Mouse (Mus musculus): ENCODE results near the gene Me1. TPM values are rescaled to one million over a fixed set of nuclear protein-coding genes. Genes with fewer than 3 reads are reported as not detected.

Me1 gene
- total and polyA plus RNA-seq, 2 experiments from 2014 or later = 37.5 to 76.5 TPM

DNA sequence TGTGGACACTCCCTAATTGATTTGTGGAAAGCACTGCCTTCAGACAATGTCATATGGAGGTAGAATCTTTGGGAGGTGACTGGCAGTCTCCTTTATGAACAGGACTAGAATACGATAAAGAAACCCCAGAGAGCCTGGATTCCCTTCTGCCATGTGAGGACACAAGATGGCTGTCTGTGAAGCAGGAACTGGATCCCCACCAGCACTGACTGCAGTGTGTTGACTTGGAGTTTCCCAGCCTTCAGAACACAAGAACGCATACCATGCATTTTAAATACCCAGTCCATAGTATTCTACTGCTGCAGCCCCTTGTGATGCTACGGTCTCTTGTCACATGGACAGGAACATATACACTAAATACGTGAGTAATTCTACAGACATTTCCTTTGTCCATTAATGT, 13.5 kb downstream of the Me1 start:
- Histone ChIP-seq H3K9ac (replicated peaks; ENCODE audit: low read length) (no peak overlapping the region), H3K4me2 (ENCODE audit: low read depth, low read length) (no peak overlapping the region), H3K4me3 (ENCODE audit: low read length) (no peak overlapping the region), H3K4me1 (ENCODE audit: insufficient read depth, low read length) (no peaks in the 10 kb centered on the region; the same call in 1 of the 2 replicates), H3K27me3 (ENCODE audit: insufficient read depth, low read length) (no peaks in the 10 kb centered on the region), H3K27ac (no peak overlapping the region), H3K9me3 (ENCODE audit: low read length) (no peaks in the 10 kb centered on the region), H3K36me3 (ENCODE audit: insufficient read depth, low read length) (no peaks in the 10 kb centered on the region)
- 83% methylated on average over 4 of the region's 4 CpGs for WGBS
- DNase-seq (ENCODE audit: low spot score) = no peak
- no peak for ATAC-seq
- TF ChIP-seq CTCF (IDR thresholded peaks at IDR 0.05; ENCODE audit: low read depth) = no peak

DNA sequence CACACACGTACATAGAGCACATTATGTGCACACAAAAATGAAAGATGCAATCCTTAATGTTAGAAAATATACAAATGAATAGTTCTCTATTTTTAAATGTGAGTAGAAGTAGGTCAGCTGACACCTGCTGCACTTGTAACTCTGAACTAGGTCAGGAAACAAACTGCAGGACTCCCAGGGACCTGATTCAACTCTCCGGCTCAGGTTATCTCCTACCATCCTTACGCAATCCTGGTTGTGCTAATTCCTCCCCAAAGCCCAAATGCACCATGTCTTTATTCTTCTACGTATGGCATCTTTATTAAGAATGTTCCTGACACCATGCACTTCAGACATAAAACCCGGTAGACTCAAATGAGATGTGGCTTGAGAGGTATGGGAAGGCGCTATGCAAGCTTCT, 15.3 kb downstream of the Me1 start:
- WGBS = 92% methylated on average over 6 of the region's 6 CpGs
- no peak for TF ChIP-seq CTCF (IDR thresholded peaks at IDR 0.05; ENCODE audit: low read depth)
- no peak for ATAC-seq

DNA sequence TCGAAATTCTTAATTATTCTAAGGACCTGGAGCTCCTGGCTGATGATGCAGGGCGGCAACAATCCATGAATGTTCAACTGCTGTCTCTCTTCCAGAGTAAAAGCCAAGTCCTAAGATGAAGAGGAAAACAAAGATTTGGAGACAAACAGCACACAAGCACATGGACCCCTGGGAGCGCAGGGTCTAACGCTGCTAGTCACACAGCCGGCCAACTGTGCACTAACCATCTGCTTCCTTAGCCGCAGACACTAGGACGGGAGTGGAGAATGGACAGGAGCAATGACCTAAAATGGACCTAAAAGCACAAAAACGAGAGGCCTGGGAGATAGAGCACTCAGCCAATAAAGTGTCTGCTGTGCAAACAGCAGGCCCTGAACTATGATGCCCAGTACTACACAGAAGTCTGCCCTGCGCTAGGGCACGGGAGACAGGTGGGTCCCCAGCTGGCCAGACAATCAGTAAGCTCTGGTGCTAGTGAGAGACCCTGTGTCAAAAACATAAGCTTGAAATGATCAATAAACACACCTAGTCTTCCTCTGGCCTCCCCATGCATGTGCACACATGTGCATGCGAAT, 15.8 kb downstream of the Me1 start:
- no peaks in the 10 kb centered on the region; the same call in 1 of the 2 replicates for H3K4me1 ChIP-seq (ENCODE audit: insufficient read depth, low read length)
- no peak overlapping the region for H3K9ac ChIP-seq (replicated peaks; ENCODE audit: low read length)
- no peak overlapping the region for H3K4me2 ChIP-seq (ENCODE audit: low read depth, low read length)
- 68% methylated on average over 11 of the region's 11 CpGs for WGBS
- no peak for DNase-seq (ENCODE audit: low spot score)
- H3K36me3 ChIP-seq (ENCODE audit: insufficient read depth, low read length) = no peaks in the 10 kb centered on the region
- H3K27me3 ChIP-seq (ENCODE audit: insufficient read depth, low read length) = no peaks in the 10 kb centered on the region
- ATAC-seq = peak; percentile 45
- no peak overlapping the region for H3K27ac ChIP-seq
- no peak overlapping the region for H3K4me3 ChIP-seq (ENCODE audit: low read length)
- H3K9me3 ChIP-seq (ENCODE audit: low read length) = no peaks in the 10 kb centered on the region
- TF ChIP-seq CTCF (IDR thresholded peaks at IDR 0.05; ENCODE audit: low read depth) = no peak

More for the DNA sequence above, 15.3 kb downstream of the Me1 start:
- DNase-seq (ENCODE audit: low spot score) = no peak
- H3K36me3 ChIP-seq (ENCODE audit: insufficient read depth, low read length) = no peaks in the 10 kb centered on the region
- H3K27me3 ChIP-seq (ENCODE audit: insufficient read depth, low read length) = no peaks in the 10 kb centered on the region
- no peaks in the 10 kb centered on the region; the same call in 1 of the 2 replicates for H3K4me1 ChIP-seq (ENCODE audit: insufficient read depth, low read length)
- no peak overlapping the region for H3K4me3 ChIP-seq (ENCODE audit: low read length)
- H3K9ac ChIP-seq (replicated peaks; ENCODE audit: low read length) = no peak overlapping the region
- no peaks in the 10 kb centered on the region for H3K9me3 ChIP-seq (ENCODE audit: low read length)
- H3K27ac ChIP-seq = no peak overlapping the region
- no peak overlapping the region for H3K4me2 ChIP-seq (ENCODE audit: low read depth, low read length)

DNA sequence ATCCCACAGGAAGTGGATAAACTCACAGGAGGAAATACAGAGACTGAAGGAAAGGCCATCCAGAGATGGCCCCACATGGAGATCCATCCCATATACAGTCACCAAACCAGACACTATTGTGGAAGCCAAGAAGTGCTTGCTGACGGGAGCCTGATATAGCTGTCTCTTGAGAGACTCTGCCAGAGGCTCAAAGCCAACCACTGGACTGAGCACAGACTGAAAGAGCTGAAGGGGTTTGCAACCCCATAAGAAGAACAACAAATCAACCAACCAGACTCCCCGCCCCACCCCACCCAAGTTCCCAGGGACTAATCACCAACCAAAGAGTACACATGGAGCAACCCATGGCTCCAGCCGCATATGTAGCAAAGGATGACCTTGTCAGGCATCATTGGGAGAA, 19.5 kb downstream of the Me1 start:
- WGBS = 94% methylated on average over 3 of the region's 3 CpGs
- Histone ChIP-seq H3K4me1 (ENCODE audit: insufficient read depth, low read length) (no peaks in the 10 kb centered on the region), H3K4me3 (ENCODE audit: low read length) (no peak overlapping the region), H3K27me3 (ENCODE audit: insufficient read depth, low read length) (no peaks in the 10 kb centered on the region), H3K36me3 (ENCODE audit: insufficient read depth, low read length) (no peaks in the 10 kb centered on the region), H3K4me2 (ENCODE audit: low read depth, low read length) (no peak overlapping the region), H3K27ac (no peak overlapping the region), H3K9ac (replicated peaks; ENCODE audit: low read length) (no peak overlapping the region), H3K9me3 (ENCODE audit: low read length) (no peaks in the 10 kb centered on the region)
- ATAC-seq = no peak
- no peak for DNase-seq (ENCODE audit: low spot score)
- TF ChIP-seq CTCF (IDR thresholded peaks at IDR 0.05; ENCODE audit: low read depth) = no peak

DNA sequence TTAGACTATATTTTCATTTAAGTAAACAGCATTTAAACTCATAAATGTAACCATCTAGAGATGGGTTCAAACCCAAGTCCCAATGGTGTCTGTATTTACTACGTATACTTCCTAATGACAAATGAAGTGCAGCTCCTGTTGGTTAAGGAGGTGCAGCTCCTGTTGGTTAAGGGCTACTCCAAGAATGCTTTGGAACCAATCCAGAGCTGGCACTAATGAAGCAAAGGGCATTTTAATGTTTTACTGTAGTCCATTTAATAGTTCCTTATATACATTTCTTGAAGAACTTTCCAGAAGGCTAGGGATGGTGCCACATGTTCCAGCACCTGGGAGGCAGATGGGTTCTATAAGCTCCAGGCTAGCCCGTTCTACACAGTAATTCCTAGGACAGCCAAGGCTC, 20.3 kb downstream of the Me1 start:
- TF ChIP-seq CTCF (IDR thresholded peaks at IDR 0.05; ENCODE audit: low read depth) = no peak
- no peak for ATAC-seq
- no peak for DNase-seq (ENCODE audit: low spot score)
- no peaks in the 10 kb centered on the region for H3K9me3 ChIP-seq (ENCODE audit: low read length)
- no peak overlapping the region for H3K27ac ChIP-seq
- H3K9ac ChIP-seq (replicated peaks; ENCODE audit: low read length) = no peak overlapping the region
- no peak overlapping the region for H3K4me3 ChIP-seq (ENCODE audit: low read length)
- 93% methylated on average over 2 of the region's 2 CpGs for WGBS
- no peak overlapping the region for H3K4me2 ChIP-seq (ENCODE audit: low read depth, low read length)
- H3K36me3 ChIP-seq (ENCODE audit: insufficient read depth, low read length) = no peaks in the 10 kb centered on the region
- no peaks in the 10 kb centered on the region for H3K27me3 ChIP-seq (ENCODE audit: insufficient read depth, low read length)
- no peaks in the 10 kb centered on the region for H3K4me1 ChIP-seq (ENCODE audit: insufficient read depth, low read length)

DNA sequence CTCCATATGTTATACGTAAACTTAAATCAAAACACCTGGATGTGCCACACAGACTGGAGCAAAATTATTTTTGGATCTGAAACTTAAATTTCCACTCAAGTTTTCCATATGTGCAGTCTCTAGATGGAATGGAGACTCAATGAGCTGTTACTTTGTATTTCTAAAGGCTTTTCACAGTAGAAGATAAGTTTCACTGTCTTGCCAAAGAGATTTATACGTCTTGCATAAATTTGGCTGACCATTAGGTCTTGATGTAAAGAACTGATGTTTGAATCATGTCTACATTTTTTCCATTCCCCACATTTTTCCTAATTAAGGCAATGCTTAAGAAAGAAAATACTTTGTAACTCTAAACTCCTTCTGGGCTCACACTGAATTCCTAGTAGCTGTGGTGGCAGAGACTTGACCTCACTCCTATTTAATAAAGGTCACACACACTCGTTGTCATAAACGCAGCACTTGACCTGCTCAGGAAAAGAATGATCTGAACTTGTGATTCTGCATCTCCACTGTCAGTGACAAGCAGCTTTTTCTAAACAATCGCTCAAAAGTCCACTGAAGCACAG, 22.8 kb downstream of the Me1 start:
- H3K27me3 ChIP-seq (ENCODE audit: insufficient read depth, low read length) = no peaks in the 10 kb centered on the region
- ATAC-seq (no peak), DNase-seq (ENCODE audit: low spot score) (no peak)
- no peak for TF ChIP-seq CTCF (IDR thresholded peaks at IDR 0.05; ENCODE audit: low read depth)
- H3K4me2 ChIP-seq (ENCODE audit: low read depth, low read length) = no peak overlapping the region
- WGBS = 78% methylated on average over 5 of the region's 5 CpGs
- no peak overlapping the region for H3K27ac ChIP-seq
- no peak overlapping the region for H3K4me3 ChIP-seq (ENCODE audit: low read length)
- H3K4me1 ChIP-seq (ENCODE audit: insufficient read depth, low read length) = no peaks in the 10 kb centered on the region
- H3K9me3 ChIP-seq (ENCODE audit: low read length) = no peaks in the 10 kb centered on the region
- no peaks in the 10 kb centered on the region for H3K36me3 ChIP-seq (ENCODE audit: insufficient read depth, low read length)
- no peak overlapping the region for H3K9ac ChIP-seq (replicated peaks; ENCODE audit: low read length)

DNA sequence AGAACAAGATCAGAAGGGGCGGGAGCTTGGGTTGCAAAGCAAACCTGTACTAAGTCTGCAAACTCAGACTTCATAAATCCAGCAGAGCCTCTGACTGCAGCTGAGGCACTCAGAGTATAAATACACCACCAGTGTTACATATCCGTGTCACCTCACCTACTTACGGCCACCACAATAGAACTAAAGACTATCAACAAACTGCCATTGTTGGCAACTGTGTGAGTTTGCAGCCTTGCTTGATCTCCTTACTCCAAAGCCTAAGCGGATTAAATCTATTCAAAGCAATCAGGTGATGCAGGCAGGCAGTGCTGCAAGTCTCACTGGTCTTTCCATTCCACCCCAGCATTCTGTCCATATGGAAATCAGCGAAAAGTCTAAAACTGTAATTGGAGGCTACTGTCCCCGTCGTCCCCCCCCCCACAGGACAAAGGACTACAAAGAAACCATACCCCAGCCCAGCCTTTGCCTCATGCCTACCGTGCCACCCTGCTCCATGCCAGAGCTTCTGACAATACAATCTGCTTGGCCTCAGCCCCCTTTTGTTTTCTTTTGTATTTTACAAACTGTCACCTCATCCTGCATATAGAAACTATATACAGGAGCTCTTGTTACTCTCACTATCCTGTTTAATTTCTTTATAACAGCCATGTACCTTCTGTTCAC, 27.0 kb downstream of the Me1 start:
- H3K4me2 ChIP-seq (ENCODE audit: low read depth, low read length) = no peak overlapping the region
- H3K9ac ChIP-seq (replicated peaks; ENCODE audit: low read length) = no peak overlapping the region
- H3K4me1 ChIP-seq (ENCODE audit: insufficient read depth, low read length) = no peaks in the 10 kb centered on the region
- no peak for ATAC-seq
- H3K36me3 ChIP-seq (ENCODE audit: insufficient read depth, low read length) = no peaks in the 10 kb centered on the region
- no peaks in the 10 kb centered on the region for H3K9me3 ChIP-seq (ENCODE audit: low read length)
- no peak overlapping the region for H3K4me3 ChIP-seq (ENCODE audit: low read length)
- no peaks in the 10 kb centered on the region for H3K27me3 ChIP-seq (ENCODE audit: insufficient read depth, low read length)
- no peak for TF ChIP-seq CTCF (IDR thresholded peaks at IDR 0.05; ENCODE audit: low read depth)
- no peak for DNase-seq (ENCODE audit: low spot score)
- 37% methylated on average over 8 of the region's 8 CpGs for WGBS
- H3K27ac ChIP-seq = no peak overlapping the region
